Mouse (Mus musculus): Measurements from ENCODE around the gene Padi1. TPM values are rescaled to one million over a fixed set of nuclear protein-coding genes. Genes with fewer than 3 reads are reported as not detected.

Gene Padi1
- total RNA-seq, 1 experiment = 0.09 TPM

GRCm38 (mm10) chr4:140785217-140785616 lies 60.4 kb downstream of the Padi1 start:
- Histone ChIP-seq H3K27ac (ENCODE audit: insufficient read depth, low read depth, low read length, poor library complexity, severe bottlenecking) (no peak overlapping the region), H3K4me1 (ENCODE audit: control insufficient read depth in 2 of 2, insufficient read depth in 2 of 2, low read length in 2 of 2, poor library complexity in 1 of 2) (no peaks in the 10 kb centered on the region), H3K9ac (ENCODE audit: insufficient read depth, low read depth, low read length, poor library complexity, severe bottlenecking) (no peak overlapping the region), H3K9me3 (ENCODE audit: control insufficient read depth, insufficient read depth, low read depth, low read length) (no peaks in the 10 kb centered on the region), H3K4me3 (ENCODE audit: insufficient read depth in 1 of 2, low read depth in 1 of 2, low read length in 2 of 2, poor library complexity in 1 of 2, severe bottlenecking in 1 of 2) (no peak overlapping the region), H3K36me3 (ENCODE audit: control insufficient read depth, insufficient read depth, low read length, poor library complexity, severe bottlenecking) (no peaks in the 10 kb centered on the region)
- in situ Hi-C loops (cut with MboI; ENCODE audit: low sequenced_read_pairs in 2 of 2, unreplicated experiment in 2 of 2) = no loop called here
- TF ChIP-seq ZC3H11A (IDR thresholded peaks at IDR 0.05; ENCODE audit: borderline replicate concordance, low read depth, low read length) (no peak), CHD2 (IDR thresholded peaks at IDR 0.05; ENCODE audit: low read depth, low read length) (no peak)
- no peak for DNase-seq (ENCODE audit: low read depth, low spot score)

DNA sequence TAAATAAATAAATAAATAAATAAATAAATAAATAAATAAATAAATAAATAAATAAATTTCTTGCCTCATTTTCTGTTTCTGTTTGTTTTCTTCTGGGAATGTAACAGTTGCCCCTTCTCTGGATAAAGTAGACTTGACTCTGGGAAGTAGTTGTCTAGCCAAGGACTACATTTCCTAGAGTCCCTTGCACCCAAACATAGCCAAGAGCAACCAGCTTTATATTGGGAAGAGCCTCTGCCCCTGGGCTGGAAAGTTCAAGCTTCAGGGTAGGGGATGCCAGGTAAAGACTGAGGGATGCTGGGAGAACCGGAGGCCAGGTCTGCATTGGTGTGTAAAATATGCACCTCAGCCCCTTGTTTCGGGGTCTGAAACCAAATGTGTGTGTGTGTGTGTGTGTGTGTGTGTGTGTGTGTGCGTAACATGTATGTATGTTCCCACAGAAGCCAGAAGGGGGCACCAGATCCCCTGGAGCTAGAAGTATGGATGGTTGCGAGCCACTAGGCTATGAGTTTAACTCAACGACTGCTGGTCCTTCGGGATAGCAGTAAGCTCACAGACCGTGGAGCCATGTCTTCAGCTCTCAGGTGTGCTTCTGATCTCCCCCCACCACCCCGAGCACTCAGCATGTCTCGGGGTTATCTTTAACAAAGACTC lies 61.2 kb downstream of the Padi1 start:
- TF ChIP-seq HCFC1 (IDR thresholded peaks at IDR 0.05; ENCODE audit: borderline replicate concordance, insufficient read depth, low read length) (peak; percentile 72; the same call in 1 of the 2 replicates), CHD2 (IDR thresholded peaks at IDR 0.05; ENCODE audit: low read depth, low read length) (no peak)
- no peaks in the 10 kb centered on the region for H3K36me3 ChIP-seq (ENCODE audit: control insufficient read depth, insufficient read depth, low read length, poor library complexity, severe bottlenecking)
- no peaks in the 10 kb centered on the region for H3K4me1 ChIP-seq (ENCODE audit: control insufficient read depth in 2 of 2, insufficient read depth in 2 of 2, low read length in 2 of 2, poor library complexity in 1 of 2)
- H3K9me3 ChIP-seq (ENCODE audit: control insufficient read depth, insufficient read depth, low read depth, low read length) = no peaks in the 10 kb centered on the region
- no peak for DNase-seq (ENCODE audit: low read depth, low spot score)
- no peak overlapping the region for H3K27ac ChIP-seq (ENCODE audit: insufficient read depth, low read depth, low read length, poor library complexity, severe bottlenecking)
- H3K4me3 ChIP-seq (ENCODE audit: insufficient read depth in 1 of 2, low read depth in 1 of 2, low read length in 2 of 2, poor library complexity in 1 of 2, severe bottlenecking in 1 of 2) = no peak overlapping the region
- in situ Hi-C loops (cut with MboI; ENCODE audit: low sequenced_read_pairs in 2 of 2, unreplicated experiment in 2 of 2) = no loop called here
- no peak overlapping the region for H3K9ac ChIP-seq (ENCODE audit: insufficient read depth, low read depth, low read length, poor library complexity, severe bottlenecking)

DNA sequence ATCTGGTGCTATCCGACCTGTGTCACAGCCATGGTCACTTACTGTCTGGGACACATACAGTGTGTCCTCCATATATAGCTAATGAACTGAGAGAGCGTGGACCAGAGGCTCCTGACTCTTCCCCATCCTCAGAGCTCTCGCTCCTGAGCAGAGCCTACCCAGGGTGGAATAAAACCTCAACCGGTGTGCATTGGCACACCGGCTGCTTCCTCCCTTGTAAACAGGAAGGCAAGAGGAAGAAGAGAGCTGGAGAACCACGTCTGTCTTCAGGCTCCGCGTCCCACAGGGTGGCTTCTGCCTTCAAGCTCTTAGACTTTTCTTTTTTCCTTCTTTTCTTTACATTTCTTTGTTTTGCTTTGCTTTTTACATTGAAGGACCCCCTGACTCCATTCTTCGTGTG lies 62.8 kb downstream of the Padi1 start:
- Histone ChIP-seq H3K4me3 (ENCODE audit: insufficient read depth in 1 of 2, low read depth in 1 of 2, low read length in 2 of 2, poor library complexity in 1 of 2, severe bottlenecking in 1 of 2) (no peak overlapping the region), H3K9me3 (ENCODE audit: control insufficient read depth, insufficient read depth, low read depth, low read length) (no peaks in the 10 kb centered on the region), H3K9ac (ENCODE audit: insufficient read depth, low read depth, low read length, poor library complexity, severe bottlenecking) (no peak overlapping the region), H3K27ac (ENCODE audit: insufficient read depth, low read depth, low read length, poor library complexity, severe bottlenecking) (no peak overlapping the region), H3K4me1 (ENCODE audit: control insufficient read depth in 2 of 2, insufficient read depth in 2 of 2, low read length in 2 of 2, poor library complexity in 1 of 2) (no peaks in the 10 kb centered on the region), H3K36me3 (ENCODE audit: control insufficient read depth, insufficient read depth, low read length, poor library complexity, severe bottlenecking) (no peaks in the 10 kb centered on the region)
- TF ChIP-seq CHD2 (IDR thresholded peaks at IDR 0.05; ENCODE audit: low read depth, low read length) = no peak
- no peak for TF ChIP-seq ZNF384 (IDR thresholded peaks at IDR 0.05; ENCODE audit: low read depth, low read length)
- TF ChIP-seq MAFK (IDR thresholded peaks at IDR 0.05; ENCODE audit: insufficient read depth, low read depth, low read length) = no peak
- TF ChIP-seq HCFC1 (IDR thresholded peaks at IDR 0.05; ENCODE audit: borderline replicate concordance, insufficient read depth, low read length) = no peak
- no peak for TF ChIP-seq ZC3H11A (IDR thresholded peaks at IDR 0.05; ENCODE audit: borderline replicate concordance, low read depth, low read length)
- no peak for DNase-seq (ENCODE audit: low read depth, low spot score)
- in situ Hi-C loops (cut with MboI; ENCODE audit: low sequenced_read_pairs in 2 of 2, unreplicated experiment in 2 of 2) = no loop called here

DNA sequence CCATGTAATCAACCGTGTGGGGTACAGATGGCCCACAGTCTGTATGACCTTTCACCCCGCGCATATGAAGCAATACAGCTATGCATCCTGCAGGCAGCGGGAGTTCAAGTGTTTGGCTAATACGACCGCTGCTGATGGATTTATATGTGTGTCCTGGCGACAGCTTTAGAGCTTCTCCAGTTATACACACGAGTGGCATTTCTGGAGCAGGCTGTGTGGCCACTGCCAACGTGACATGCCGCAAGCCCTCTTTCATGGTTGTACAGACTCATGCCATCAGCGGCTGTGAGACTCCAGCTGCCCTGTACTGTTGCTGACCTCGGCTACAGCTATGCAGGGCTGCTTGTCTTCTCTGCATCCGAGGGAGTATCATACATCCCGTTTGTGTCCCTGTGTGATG lies 65.1 kb downstream of the Padi1 start:
- Histone ChIP-seq H3K4me3 (ENCODE audit: insufficient read depth in 1 of 2, low read depth in 1 of 2, low read length in 2 of 2, poor library complexity in 1 of 2, severe bottlenecking in 1 of 2) (no peak overlapping the region), H3K9me3 (ENCODE audit: control insufficient read depth, insufficient read depth, low read depth, low read length) (no peaks in the 10 kb centered on the region), H3K27ac (ENCODE audit: insufficient read depth, low read depth, low read length, poor library complexity, severe bottlenecking) (no peak overlapping the region), H3K9ac (ENCODE audit: insufficient read depth, low read depth, low read length, poor library complexity, severe bottlenecking) (no peak overlapping the region), H3K36me3 (ENCODE audit: control insufficient read depth, insufficient read depth, low read length, poor library complexity, severe bottlenecking) (no peaks in the 10 kb centered on the region), H3K4me1 (ENCODE audit: control insufficient read depth in 2 of 2, insufficient read depth in 2 of 2, low read length in 2 of 2, poor library complexity in 1 of 2) (no peaks in the 10 kb centered on the region)
- no peak for DNase-seq (ENCODE audit: low read depth, low spot score)
- no peak for TF ChIP-seq MAFK (IDR thresholded peaks at IDR 0.05; ENCODE audit: insufficient read depth, low read depth, low read length)
- TF ChIP-seq ZC3H11A (IDR thresholded peaks at IDR 0.05; ENCODE audit: borderline replicate concordance, low read depth, low read length) = no peak
- TF ChIP-seq HCFC1 (IDR thresholded peaks at IDR 0.05; ENCODE audit: borderline replicate concordance, insufficient read depth, low read length) = no peak
- in situ Hi-C loops (cut with MboI; ENCODE audit: low sequenced_read_pairs in 2 of 2, unreplicated experiment in 2 of 2) = no loop called here

DNA sequence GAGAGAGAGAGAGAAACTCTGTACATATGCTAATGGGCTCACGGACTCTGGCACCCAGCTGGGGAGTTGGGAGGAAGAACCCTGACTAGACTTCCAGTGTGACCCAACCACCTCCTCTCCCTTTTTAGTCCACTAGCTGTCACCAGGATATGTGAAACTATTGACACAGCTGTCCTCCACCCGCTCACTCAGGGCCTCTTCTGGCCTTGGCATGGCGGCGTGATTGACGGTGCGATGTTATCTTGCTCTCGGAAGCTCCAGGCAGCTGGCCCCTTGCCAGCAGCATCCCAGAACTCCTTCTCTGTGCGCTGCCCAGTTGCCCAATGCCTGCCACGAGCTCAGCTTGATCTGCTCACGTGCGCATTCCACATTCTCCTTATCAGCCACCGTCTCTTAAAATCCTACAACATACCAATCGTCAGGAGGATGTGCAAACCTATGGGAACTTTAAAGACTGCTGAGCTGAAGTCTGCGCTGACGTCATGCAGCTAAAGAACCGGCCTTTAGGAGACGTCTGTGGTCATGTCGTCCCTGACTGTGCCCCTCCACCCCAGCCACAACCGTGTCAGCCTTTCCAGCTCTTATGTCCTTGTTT lies 65.7 kb downstream of the Padi1 start:
- Histone ChIP-seq H3K36me3 (ENCODE audit: control insufficient read depth, insufficient read depth, low read length, poor library complexity, severe bottlenecking) (no peaks in the 10 kb centered on the region), H3K4me1 (ENCODE audit: control insufficient read depth in 2 of 2, insufficient read depth in 2 of 2, low read length in 2 of 2, poor library complexity in 1 of 2) (no peaks in the 10 kb centered on the region), H3K27ac (ENCODE audit: insufficient read depth, low read depth, low read length, poor library complexity, severe bottlenecking) (no peak overlapping the region), H3K9me3 (ENCODE audit: control insufficient read depth, insufficient read depth, low read depth, low read length) (no peaks in the 10 kb centered on the region), H3K4me3 (ENCODE audit: insufficient read depth in 1 of 2, low read depth in 1 of 2, low read length in 2 of 2, poor library complexity in 1 of 2, severe bottlenecking in 1 of 2) (no peak overlapping the region), H3K9ac (ENCODE audit: insufficient read depth, low read depth, low read length, poor library complexity, severe bottlenecking) (no peak overlapping the region)
- in situ Hi-C loops (cut with MboI; ENCODE audit: low sequenced_read_pairs in 2 of 2, unreplicated experiment in 2 of 2) = no loop called here
- TF ChIP-seq CHD2 (IDR thresholded peaks at IDR 0.05; ENCODE audit: low read depth, low read length) (no peak), HCFC1 (IDR thresholded peaks at IDR 0.05; ENCODE audit: borderline replicate concordance, insufficient read depth, low read length) (no peak), MAFK (IDR thresholded peaks at IDR 0.05; ENCODE audit: insufficient read depth, low read depth, low read length) (no peak), ZNF384 (IDR thresholded peaks at IDR 0.05; ENCODE audit: low read depth, low read length) (no peak), ZC3H11A (IDR thresholded peaks at IDR 0.05; ENCODE audit: borderline replicate concordance, low read depth, low read length) (no peak)
- DNase-seq (ENCODE audit: low read depth, low spot score) = no peak
